Mouse (Mus musculus) kidney, embryonic 16.5 days (tissue): ENCODE measurements at regions not wholly inside any gene's neighbourhood (a gene's known extent, or its start where the extent isn't known, plus 50 kb on each side); places are given as distances from the start of the nearest gene placed in this dataset.

ENCODE experiments used
- ATAC-seq: fragments of 200-750 bp; cut with Nextera tagmentation; 2 replicates; pipeline ENCODE4 v1.8.0; 2017; ENCODE audit warnings: moderate TSS enrichment; ENCODE audit not compliant: low FRiP score, low TSS enrichment
- H3K27ac ChIP-seq: fragments of 300-500 bp; sonication (generic); 2 replicates; pipeline ENCODE4 v1.5.1; 2014; ENCODE audit warnings: low read length
- H3K27me3 ChIP-seq: fragments of 300-500 bp; sonication (generic); 2 replicates; pipeline ENCODE4 v1.6.1; 2014; ENCODE audit warnings: low read length, control low read depth, mixed read lengths; ENCODE audit not compliant: insufficient read depth
- H3K36me3 ChIP-seq: fragments of 300-500 bp; sonication (generic); 2 replicates; pipeline ENCODE4 v1.6.1; 2014; ENCODE audit warnings: low read length, control low read depth, mixed read lengths; ENCODE audit not compliant: insufficient read depth
- H3K4me1 ChIP-seq: fragments of 300-500 bp; sonication (generic); 2 replicates; pipeline ENCODE4 v1.6.1; 2014; ENCODE audit warnings: low read length, control low read depth, mixed read lengths; ENCODE audit not compliant: insufficient read depth
- H3K4me2 ChIP-seq: fragments of 300-500 bp; sonication (generic); replicated peaks from 2 replicates; pipeline ENCODE4 v1.6.1; 2014; ENCODE audit warnings: low read depth, low read length
- H3K4me3 ChIP-seq: fragments of 300-500 bp; sonication (generic); 2 replicates; pipeline ENCODE4 v1.5.1; 2014; ENCODE audit warnings: mild to moderate bottlenecking, low read length
- H3K9ac ChIP-seq: fragments of 300-500 bp; sonication (generic); replicated peaks from 2 replicates; pipeline ENCODE4 v1.6.1; 2014; ENCODE audit warnings: low read length
- H3K9me3 ChIP-seq: fragments of 300-500 bp; sonication (generic); 2 replicates; pipeline ENCODE4 v1.6.1; 2016; ENCODE audit warnings: low read length, control low read depth
- WGBS: fragments of 180-500 bp; shearing (Covaris S2); extraction: QIAGEN DNeasy Blood & Tissue Kit; methylation state at CpG from one replicate; pipeline ENCODE4 v1.1.7; 2014; 5-methylcytosine and 5-hydroxymethylcytosine counted together

DNA sequence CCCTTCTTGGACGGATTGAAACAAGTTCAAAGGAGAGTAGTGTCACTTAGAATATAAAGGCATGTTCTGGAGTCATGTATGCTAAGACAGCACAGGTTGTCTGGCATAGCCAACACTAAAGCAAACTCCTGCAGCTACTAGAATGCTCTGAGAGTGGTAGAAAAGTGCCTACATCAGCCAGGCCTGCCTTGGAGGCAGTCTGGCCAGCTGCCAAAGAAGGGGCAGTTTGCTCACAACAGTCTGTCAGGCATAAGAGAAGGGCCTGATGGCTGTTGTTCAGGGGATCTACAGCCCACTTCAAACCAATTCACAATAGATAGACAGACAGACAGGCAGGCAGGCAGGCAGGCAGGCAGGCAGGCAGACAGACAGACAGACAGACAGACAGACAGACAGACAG is 136.5 kb upstream of the Dap start:
- H3K4me1 ChIP-seq = no peaks in the 10 kb centered on the region
- 90% methylated on average over 1 of the region's 1 CpGs for WGBS
- no peak overlapping the region for H3K9ac ChIP-seq
- H3K4me2 ChIP-seq = no peak overlapping the region
- H3K9me3 ChIP-seq = no peaks in the 10 kb centered on the region
- H3K27ac ChIP-seq = no peak overlapping the region
- ATAC-seq = no peak
- H3K4me3 ChIP-seq = no peak overlapping the region
- H3K27me3 ChIP-seq = no peaks in the 10 kb centered on the region
- H3K36me3 ChIP-seq = no peaks in the 10 kb centered on the region

DNA sequence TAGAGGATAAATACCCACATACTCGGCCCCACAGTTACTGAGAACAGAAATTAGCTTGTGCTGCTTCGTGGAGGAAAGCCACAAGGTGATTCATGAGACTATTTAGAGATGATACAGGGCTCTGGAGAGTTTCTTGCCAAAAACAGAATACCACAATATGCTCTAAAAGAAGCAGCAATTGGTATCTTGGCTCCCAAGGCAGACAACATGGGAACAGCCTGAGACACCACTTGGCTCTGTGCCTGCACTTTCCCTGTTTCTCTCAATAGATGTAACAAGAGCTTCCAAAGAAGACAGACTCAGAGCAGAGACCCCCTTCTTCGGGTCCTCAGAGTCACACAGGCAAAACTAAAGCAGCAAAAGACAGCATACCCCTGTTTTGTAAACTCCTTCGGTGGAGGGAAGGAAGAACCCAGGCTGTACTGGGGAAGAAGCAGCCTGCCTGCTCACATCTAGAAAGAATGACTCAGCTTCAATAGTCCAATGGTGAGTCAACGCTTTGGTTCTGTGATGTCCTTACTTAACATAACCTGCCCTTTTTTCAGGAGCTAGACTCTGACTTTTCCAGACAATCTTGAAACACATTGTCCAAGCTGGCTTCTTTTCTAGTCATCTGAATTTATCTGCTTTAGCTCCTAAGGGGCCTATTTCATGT is 132.1 kb upstream of the Dap start:
- no peaks in the 10 kb centered on the region for H3K4me1 ChIP-seq
- 76% methylated on average over 5 of the region's 5 CpGs for WGBS
- ATAC-seq = no peak
- no peaks in the 10 kb centered on the region for H3K27me3 ChIP-seq
- no peak overlapping the region for H3K9ac ChIP-seq
- no peaks in the 10 kb centered on the region for H3K36me3 ChIP-seq
- H3K4me2 ChIP-seq = no peak overlapping the region
- no peaks in the 10 kb centered on the region for H3K9me3 ChIP-seq
- H3K4me3 ChIP-seq = no peak overlapping the region
- no peak overlapping the region for H3K27ac ChIP-seq

DNA sequence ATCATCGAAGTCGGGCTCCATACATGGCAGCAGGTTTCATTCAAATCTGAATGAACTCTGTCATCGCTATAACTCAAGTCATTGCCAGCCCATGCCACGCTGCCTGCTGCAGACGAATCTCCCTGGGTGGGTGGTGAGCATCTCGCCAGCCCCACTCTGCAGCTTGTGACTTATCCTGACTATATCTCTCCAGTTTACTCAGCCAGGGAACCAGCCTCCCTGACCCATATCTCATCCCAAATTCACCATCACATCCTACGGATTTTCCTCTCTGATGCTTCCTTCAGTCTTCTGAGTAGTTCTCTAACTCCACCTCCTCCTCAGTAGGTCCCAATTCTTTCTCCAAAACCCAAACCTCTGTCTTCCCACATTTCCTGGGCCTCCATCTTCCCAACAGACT is 127.9 kb upstream of the Dap start:
- H3K4me3 ChIP-seq = no peak overlapping the region
- no peaks in the 10 kb centered on the region for H3K9me3 ChIP-seq
- no peak overlapping the region for H3K4me2 ChIP-seq
- no peaks in the 10 kb centered on the region for H3K27me3 ChIP-seq
- no peak overlapping the region for H3K9ac ChIP-seq
- 88% methylated on average over 7 of the region's 7 CpGs for WGBS
- no peak overlapping the region for H3K27ac ChIP-seq
- no peak for ATAC-seq
- no peaks in the 10 kb centered on the region for H3K36me3 ChIP-seq
- no peaks in the 10 kb centered on the region for H3K4me1 ChIP-seq

DNA sequence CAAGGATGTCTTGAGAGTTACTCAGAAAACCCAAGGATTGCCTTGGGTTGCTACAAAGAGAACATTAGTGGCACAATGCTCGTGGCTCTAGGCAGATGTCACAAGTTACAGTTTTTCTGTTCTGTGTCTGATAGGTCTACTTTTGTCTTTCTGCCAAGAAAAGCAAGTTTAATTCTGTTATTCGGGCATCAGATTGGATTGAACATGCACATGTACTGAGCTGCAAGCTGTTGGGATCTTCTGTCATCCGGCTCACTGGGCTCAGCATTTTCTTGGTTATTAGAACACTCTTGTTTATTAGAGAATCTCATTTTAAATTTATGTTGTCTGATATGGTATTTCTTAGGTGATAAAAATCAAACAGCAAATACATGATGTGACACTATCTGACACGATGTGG is 126.8 kb upstream of the Dap start:
- Histone ChIP-seq H3K4me3 (no peak overlapping the region), H3K9me3 (no peaks in the 10 kb centered on the region), H3K4me2 (no peak overlapping the region), H3K9ac (no peak overlapping the region), H3K27me3 (no peaks in the 10 kb centered on the region), H3K36me3 (no peaks in the 10 kb centered on the region), H3K27ac (no peak overlapping the region), H3K4me1 (no peaks in the 10 kb centered on the region)
- 80% methylated on average over 4 of the region's 4 CpGs for WGBS
- ATAC-seq = no peak

DNA sequence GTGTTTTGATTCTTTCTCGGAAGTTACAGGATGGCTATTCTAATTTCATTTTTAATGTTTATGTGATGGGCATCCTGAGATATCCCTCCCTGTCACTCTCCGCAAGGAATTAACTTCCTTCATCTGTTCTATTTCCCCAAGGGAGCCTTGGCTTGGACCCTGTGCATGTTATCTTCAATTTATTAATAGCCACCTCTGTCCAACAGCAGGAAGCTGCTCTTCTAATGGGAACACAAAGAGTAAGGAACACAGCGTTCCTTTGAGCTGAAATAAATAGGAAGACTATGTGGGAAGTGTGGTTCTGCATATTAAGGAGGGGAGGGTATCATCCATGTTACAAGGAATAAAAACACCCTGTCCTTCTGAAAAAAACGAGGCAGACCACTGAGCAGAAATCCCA is 119.4 kb upstream of the Dap start:
- 69% methylated on average over 4 of the region's 4 CpGs for WGBS
- H3K4me3 ChIP-seq = no peak overlapping the region
- no peaks in the 10 kb centered on the region for H3K36me3 ChIP-seq
- ATAC-seq = no peak
- H3K9me3 ChIP-seq = no peaks in the 10 kb centered on the region
- no peak overlapping the region for H3K4me2 ChIP-seq
- H3K27ac ChIP-seq = no peak overlapping the region
- no peak overlapping the region for H3K9ac ChIP-seq
- peaks cover 6% of the 10 kb centered on the region; the same call in 1 of the 2 replicates for H3K4me1 ChIP-seq
- H3K27me3 ChIP-seq = no peaks in the 10 kb centered on the region

DNA sequence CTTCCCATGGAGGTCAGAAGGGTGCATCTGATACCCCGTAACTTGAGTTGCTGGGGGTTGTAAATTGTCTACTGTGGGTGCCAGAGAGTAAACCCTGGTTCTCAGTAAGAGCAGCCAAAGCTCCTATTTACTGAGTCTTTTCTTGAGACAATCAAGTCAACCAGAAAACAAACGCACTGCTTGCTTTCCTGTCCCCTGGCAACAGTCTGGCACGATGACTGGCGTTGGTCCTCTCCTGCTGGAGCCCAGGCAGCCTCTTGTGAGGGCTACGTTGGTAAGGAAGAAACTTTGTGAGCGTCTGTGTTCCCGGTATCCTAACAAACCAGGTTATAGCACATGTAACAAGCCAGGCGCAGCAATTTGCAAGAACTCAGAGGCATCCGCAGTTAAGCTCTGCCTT is 117.2 kb upstream of the Dap start:
- H3K27me3 ChIP-seq = no peaks in the 10 kb centered on the region
- no peak overlapping the region for H3K4me2 ChIP-seq
- H3K9ac ChIP-seq = no peak overlapping the region
- no peak overlapping the region for H3K27ac ChIP-seq
- WGBS = 50% methylated on average over 9 of the region's 9 CpGs
- peaks cover 6% of the 10 kb centered on the region; the same call in 1 of the 2 replicates for H3K4me1 ChIP-seq
- H3K4me3 ChIP-seq = no peak overlapping the region
- no peak for ATAC-seq
- no peaks in the 10 kb centered on the region for H3K36me3 ChIP-seq
- no peaks in the 10 kb centered on the region for H3K9me3 ChIP-seq

DNA sequence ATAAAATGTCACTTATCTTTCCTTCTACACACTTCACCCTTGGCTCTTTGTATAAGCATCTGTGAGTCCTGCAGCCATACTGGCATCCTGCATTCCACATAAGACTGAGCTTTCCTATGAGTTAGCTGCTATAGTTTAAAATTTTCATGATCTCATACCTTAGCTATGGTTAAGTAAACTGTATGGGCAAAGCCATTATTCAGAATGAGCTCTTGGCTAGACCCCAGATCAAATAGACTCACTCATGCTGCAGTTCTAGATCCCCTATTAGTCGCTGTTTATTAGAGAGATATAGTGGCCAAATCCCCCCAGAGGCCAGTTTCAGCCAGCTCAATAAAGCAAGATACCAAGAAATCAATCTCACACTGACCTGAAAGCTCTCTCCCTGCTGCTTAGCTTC is 110.9 kb upstream of the Dap start:
- Histone ChIP-seq H3K27ac (no peak overlapping the region), H3K4me3 (no peak overlapping the region), H3K27me3 (no peaks in the 10 kb centered on the region), H3K9ac (no peak overlapping the region), H3K36me3 (no peaks in the 10 kb centered on the region), H3K4me1 (no peaks in the 10 kb centered on the region), H3K4me2 (no peak overlapping the region), H3K9me3 (no peaks in the 10 kb centered on the region)
- WGBS = 74% methylated on average over 1 of the region's 1 CpGs
- ATAC-seq = no peak

DNA sequence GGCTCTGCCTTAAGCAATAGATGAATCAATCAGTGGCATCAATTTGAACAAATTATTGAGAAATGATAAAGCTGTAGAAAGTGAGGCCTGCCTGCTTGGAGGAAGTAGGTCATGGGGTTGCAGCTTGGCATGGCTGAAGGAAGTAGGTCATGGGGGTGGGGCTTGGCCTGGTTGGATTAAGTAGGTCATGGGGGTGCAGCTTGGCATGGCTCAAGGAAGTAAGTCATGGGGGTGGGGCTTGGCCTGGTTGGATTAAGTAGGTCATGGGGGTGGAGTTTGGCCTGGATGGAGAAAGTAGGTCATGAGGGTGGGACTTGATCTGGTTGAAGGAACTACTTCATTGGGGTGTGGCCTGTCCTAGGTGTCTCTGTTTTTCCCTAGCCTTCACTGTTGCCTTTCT is 106.8 kb upstream of the Dap start:
- Histone ChIP-seq H3K27ac (no peak overlapping the region), H3K4me3 (no peak overlapping the region), H3K36me3 (no peaks in the 10 kb centered on the region), H3K4me2 (no peak overlapping the region), H3K9ac (no peak overlapping the region), H3K27me3 (no peaks in the 10 kb centered on the region), H3K4me1 (no peaks in the 10 kb centered on the region), H3K9me3 (no peaks in the 10 kb centered on the region)
- no peak for ATAC-seq

DNA sequence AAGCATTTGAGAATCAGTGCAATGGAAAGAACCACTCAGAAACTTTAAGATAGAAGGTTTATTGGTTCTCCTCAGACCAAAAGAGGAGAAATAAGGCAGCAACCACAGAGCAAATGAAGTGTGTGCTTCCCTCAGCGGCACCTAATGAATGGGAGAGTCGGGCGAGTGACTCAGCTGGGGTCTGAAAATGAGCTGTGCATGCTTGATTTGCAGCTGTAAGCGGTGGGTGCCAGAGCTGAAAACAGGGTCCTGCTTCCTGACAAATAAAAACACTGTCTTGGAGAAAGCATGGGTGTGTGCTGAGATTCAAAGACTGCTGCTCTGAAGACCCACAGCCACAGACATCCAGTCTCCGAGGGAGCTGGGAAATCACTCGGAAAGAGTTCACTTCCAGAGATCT is 104.0 kb upstream of the Dap start:
- Histone ChIP-seq H3K9ac (no peak overlapping the region), H3K9me3 (no peaks in the 10 kb centered on the region), H3K27ac (no peak overlapping the region), H3K4me3 (no peak overlapping the region), H3K4me1 (no peaks in the 10 kb centered on the region), H3K4me2 (no peak overlapping the region), H3K36me3 (no peaks in the 10 kb centered on the region), H3K27me3 (no peaks in the 10 kb centered on the region)
- WGBS = 31% methylated on average over 6 of the region's 6 CpGs
- no peak for ATAC-seq

DNA sequence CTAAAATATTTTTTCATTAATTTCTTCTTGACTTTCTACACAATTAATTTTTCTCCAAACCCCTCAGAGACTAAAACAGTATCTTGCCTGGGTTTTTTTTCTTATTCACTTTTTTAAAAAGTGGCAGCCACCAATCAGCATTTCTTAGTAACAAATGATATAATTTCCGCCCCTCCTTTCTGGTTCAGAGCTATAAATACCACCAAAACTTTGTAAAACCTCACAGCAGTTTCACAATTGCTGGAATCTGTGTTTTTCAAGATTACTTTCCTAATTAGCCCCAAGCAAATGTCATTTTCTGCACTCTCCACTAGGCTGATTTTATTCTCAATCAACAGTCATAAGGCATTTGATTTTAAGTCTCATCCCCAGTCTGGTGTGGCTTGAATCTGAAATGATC is 98.3 kb upstream of the Dap start:
- WGBS = 97% methylated on average over 1 of the region's 1 CpGs
- no peak overlapping the region for H3K4me2 ChIP-seq
- H3K4me3 ChIP-seq = no peak overlapping the region
- H3K36me3 ChIP-seq = no peaks in the 10 kb centered on the region
- H3K4me1 ChIP-seq = no peaks in the 10 kb centered on the region
- H3K9me3 ChIP-seq = no peaks in the 10 kb centered on the region
- no peak for ATAC-seq
- no peak overlapping the region for H3K9ac ChIP-seq
- no peak overlapping the region for H3K27ac ChIP-seq
- H3K27me3 ChIP-seq = no peaks in the 10 kb centered on the region
